ENCODE assay signal across 8 mouse cellular contexts in genomic region chr13:69487611-69488275, GRCm38 (mm10). TPM values are rescaled to one million over a fixed set of nuclear protein-coding genes. Genes with fewer than 3 reads are reported as not detected.
DNase-seq lines count a peak whose midpoint lies in the region; ATAC-seq lines count a peak whose summit lies in the region.

No protein-coding gene starts in this region.

- ATAC-seq in hindbrain, embryonic 11.5 days (ENCODE audit: low FRiP score), result no peak
- ATAC-seq in liver, embryonic 12.5 days, result no peak

- DNase-seq in heart, adult 11 months, result peak; percentile 83
- no peak for DNase-seq in heart, postnatal 25 days (ENCODE audit: low spot score)
- DNase-seq in adrenal gland, postnatal 10 days, result peak; percentile 45
- peak; percentile 38 for DNase-seq in hindbrain, embryonic 11.5 days (ENCODE audit: low spot score)
- peak; percentile 57 for DNase-seq in testis, postnatal 10 days (ENCODE audit: low spot score)
- DNase-seq in urinary bladder, postnatal 10 days (ENCODE audit: low spot score), result no peak
- no peak for DNase-seq in gastrocnemius, postnatal 14 days

- H3K4me1 ChIP-seq in hindbrain, embryonic 11.5 days (replicated peaks; ENCODE audit: control insufficient read depth, insufficient read depth, low read length), result no peaks in the 10 kb centered on the region
- peaks cover 5% of the 10 kb centered on the region; the same call in 1 of the 2 replicates for H3K4me1 ChIP-seq in liver, embryonic 12.5 days

- H3K4me2 ChIP-seq in hindbrain, embryonic 11.5 days (replicated peaks; ENCODE audit: low read depth, low read length), result peak overlapping the region; percentile 35
- H3K4me2 ChIP-seq in liver, embryonic 12.5 days, result peak overlapping the region; percentile 44

- H3K36me3 ChIP-seq in hindbrain, embryonic 11.5 days (ENCODE audit: control insufficient read depth, insufficient read depth, low read length), result no peaks in the 10 kb centered on the region
- no peaks in the 10 kb centered on the region for H3K36me3 ChIP-seq in liver, embryonic 12.5 days

- peak overlapping the region; percentile 2; the same call in 1 of the 2 replicates for H3K4me3 ChIP-seq in hindbrain, embryonic 11.5 days (ENCODE audit: low read depth, low read length)
- H3K4me3 ChIP-seq in liver, embryonic 12.5 days, result no peak overlapping the region; the same call in 1 of the 2 replicates

- H3K9ac ChIP-seq in hindbrain, embryonic 11.5 days (ENCODE audit: low read depth, low read length), result no peak overlapping the region
- H3K9ac ChIP-seq in liver, embryonic 12.5 days, result no peak overlapping the region

- H3K27ac ChIP-seq in hindbrain, embryonic 11.5 days (ENCODE audit: low read depth, low read length), result no peak overlapping the region
- H3K27ac ChIP-seq in liver, embryonic 12.5 days, result no peak overlapping the region

- WGBS in hindbrain, embryonic 11.5 days, result 2% methylated on average over 26 of the region's 26 CpGs
- WGBS in liver, embryonic 12.5 days (ENCODE audit: insufficient replicate concordance), result 6% methylated on average over 26 of the region's 26 CpGs

- intact Hi-C loops in heart, postnatal 25 days (cut with DNase I), result loop anchor here (5.0 to 10.0 kb wide), 3 partner anchors 103 to 903 kb away; partner anchors contain the start of genes Fastkd3 and Mtrr
- intact Hi-C loops in gastrocnemius, postnatal 14 days (cut with DNase I; ENCODE audit: low total_unique reads), result no loop called here

- no peaks in the 10 kb centered on the region for H3K9me3 ChIP-seq in hindbrain, embryonic 11.5 days (ENCODE audit: control insufficient read depth, low read length)
- no peaks in the 10 kb centered on the region for H3K9me3 ChIP-seq in liver, embryonic 12.5 days (replicated peaks)

- peaks cover 9% of the 10 kb centered on the region for H3K27me3 ChIP-seq in hindbrain, embryonic 11.5 days (ENCODE audit: control insufficient read depth, insufficient read depth, low read length)
- H3K27me3 ChIP-seq in liver, embryonic 12.5 days (replicated peaks), result peaks cover 73% of the 10 kb centered on the region

RNA-seq across cellular contexts. Expression of gene Nsun2, which starts 45.8 kb away (rescaled TPM):
- total RNA-seq in heart, postnatal 25 days (2021), result 10 to 100 TPM; 33.5 to 38.2 TPM
- 10 to 100 TPM; 68.5 to 81.1 TPM for total RNA-seq in adrenal gland, postnatal 10 days (2021)
- polyA plus RNA-seq in hindbrain, embryonic 11.5 days (2014; fragmentation: Nextera tagmentation; extraction: Ambion mirVana), result 114 and 134 TPM in 2 replicates
- polyA plus RNA-seq in liver, embryonic 12.5 days (2016; fragmentation: Nextera tagmentation; extraction: Ambion mirVana), result 184 and 189 TPM in 2 replicates
- 10 to 100 TPM; 39.5 to 44.5 TPM for total RNA-seq in gastrocnemius, postnatal 14 days (2021)

RNA-seq across cellular contexts. Expression of gene Tent4a, which starts 46.7 kb away (rescaled TPM):
- 10 to 100 TPM; 12.0 to 12.6 TPM for total RNA-seq in heart, postnatal 25 days (2021)
- 10 to 100 TPM; 18.6 to 19.1 TPM for total RNA-seq in adrenal gland, postnatal 10 days (2021)
- polyA plus RNA-seq in hindbrain, embryonic 11.5 days (2014; fragmentation: Nextera tagmentation; extraction: Ambion mirVana), result 8.4 and 8.8 TPM in 2 replicates
- 2.9 and 3.0 TPM in 2 replicates for polyA plus RNA-seq in liver, embryonic 12.5 days (2016; fragmentation: Nextera tagmentation; extraction: Ambion mirVana)
- total RNA-seq in gastrocnemius, postnatal 14 days (2021), result 1 to 10 TPM; 6.8 to 9.4 TPM

Comparison
In these comparisons a context has a peak if more than half of its experiments do, and no peak if none do; other contexts are left out.
1. DNase-seq: peak in heart, adult 11 months (single experiment), adrenal gland, postnatal 10 days (single experiment), hindbrain, embryonic 11.5 days (single experiment) and testis, postnatal 10 days (single experiment); none in heart, postnatal 25 days (single experiment), urinary bladder, postnatal 10 days (single experiment) and gastrocnemius, postnatal 14 days (single experiment).